Mouse (Mus musculus) myocyte (in vitro differentiated cells): ENCODE measurements at regions not wholly inside any gene's neighbourhood (a gene's known extent, or its start where the extent isn't known, plus 50 kb on each side); places are given as distances from the start of the nearest gene placed in this dataset.

Source experiments
- CEBPB ChIP-seq: IDR thresholded peaks from 2 replicates; pipeline ENCODE4 v1.6.1; 2011; ENCODE audit warnings: mild to moderate bottlenecking, moderate library complexity; ENCODE audit not compliant: poor library complexity, insufficient read depth, severe bottlenecking
- E2F4 ChIP-seq: IDR thresholded peaks from one replicate; pipeline ENCODE4 v1.6.1; 2011; ENCODE audit warnings: mild to moderate bottlenecking, control low read depth, moderate library complexity; ENCODE audit not compliant: insufficient read depth
- MAX ChIP-seq: IDR thresholded peaks from one replicate; pipeline ENCODE4 v1.6.1; 2011; ENCODE audit warnings: low read depth, mild to moderate bottlenecking, control low read depth
- MYOD1 ChIP-seq, 3 experiments: IDR thresholded peaks; one replicate each; pipeline ENCODE4 v1.6.1; 2011; ENCODE audit warnings: control low read depth in 2 of 3, low read depth in 2 of 3, mild to moderate bottlenecking in 2 of 3, moderate library complexity in 1 of 3; ENCODE audit not compliant: insufficient read length in 2 of 3, control insufficient read depth in 1 of 3
- MYOG ChIP-seq, 3 experiments: IDR thresholded peaks; one replicate each; pipeline ENCODE4 v1.6.1; 2011; ENCODE audit warnings: control low read depth in 2 of 3, low read depth in 2 of 3, mild to moderate bottlenecking in 2 of 3; ENCODE audit not compliant: insufficient read length in 2 of 3, control insufficient read depth in 1 of 3, insufficient read depth in 1 of 3
- POLR2A ChIP-seq: IDR thresholded peaks from one replicate; pipeline ENCODE4 v1.6.1; 2011; ENCODE audit warnings: low read depth, mild to moderate bottlenecking, control low read depth, moderate library complexity; ENCODE audit not compliant: insufficient read length
- POLR2AphosphoS2 ChIP-seq: IDR thresholded peaks from one replicate; pipeline ENCODE4 v1.6.1; 2011; ENCODE audit warnings: low read depth, control low read depth; ENCODE audit not compliant: insufficient read length
- REST ChIP-seq: IDR thresholded peaks from one replicate; pipeline ENCODE4 v1.6.1; 2011; ENCODE audit warnings: mild to moderate bottlenecking, control low read depth, moderate library complexity; ENCODE audit not compliant: insufficient read depth, insufficient read length
- SRF ChIP-seq: IDR thresholded peaks from one replicate; pipeline ENCODE4 v1.6.1; 2011; ENCODE audit warnings: low read depth; ENCODE audit not compliant: control insufficient read depth, insufficient read length
- TCF12 ChIP-seq: IDR thresholded peaks from one replicate; pipeline ENCODE4 v1.6.1; 2011; ENCODE audit warnings: mild to moderate bottlenecking, control low read depth; ENCODE audit not compliant: poor library complexity, insufficient read depth, severe bottlenecking
- TCF3 ChIP-seq: IDR thresholded peaks from one replicate; pipeline ENCODE4 v1.6.1; 2011; ENCODE audit warnings: low read depth, control low read depth; ENCODE audit not compliant: insufficient read length
- USF1 ChIP-seq: IDR thresholded peaks from one replicate; pipeline ENCODE4 v1.6.1; 2011; ENCODE audit warnings: low read depth, mild to moderate bottlenecking, control low read depth, moderate library complexity

- TF ChIP-seq E2F4: no peak
- TF ChIP-seq POLR2A: no peak
- no peak for TF ChIP-seq CEBPB
- TF ChIP-seq USF1: no peak
- TF ChIP-seq TCF12: no peak
- no peak for TF ChIP-seq POLR2AphosphoS2
- TF ChIP-seq MYOD1 (IDR thresholded peaks at IDR 0.05; ENCODE audit: control insufficient read depth in 1 of 3, insufficient read length in 2 of 3, low read depth in 2 of 3): no peak
- no peak for TF ChIP-seq MAX
- TF ChIP-seq MYOG (IDR thresholded peaks at IDR 0.05; ENCODE audit: control insufficient read depth in 1 of 3, insufficient read depth in 1 of 3, insufficient read length in 2 of 3, low read depth in 2 of 3): no peak
- TF ChIP-seq TCF3: no peak
- TF ChIP-seq SRF: no peak
- no peak for TF ChIP-seq REST
Observed at GRCm38 (mm10) chr5:54185662-54186061, 187.4 kb downstream of the Stim2 start.
